Mouse (Mus musculus) activated CD4-positive, CD25-positive, alpha-beta regulatory T cell, adult 4 months (primary cell): ENCODE data around the gene Mcf2l. TPM values are rescaled to one million over a fixed set of nuclear protein-coding genes. Genes with fewer than 3 reads are reported as not detected.

ENCODE experiments used
- ATAC-seq: one replicate; pipeline ENCODE4 v1.8.0; 2017
- polyA plus RNA-seq, 2 experiments: library from polyadenylated mRNA; unstranded; fragments of 100-300 nt; shearing (Covaris generic); gene quantifications; one replicate each; pipeline ENCODE4 v1.2.1; 2017

Mcf2l gene
- polyA plus RNA-seq, 2 experiments from 2014 or later, result 0.40 TPM; not detected in 1

DNA sequence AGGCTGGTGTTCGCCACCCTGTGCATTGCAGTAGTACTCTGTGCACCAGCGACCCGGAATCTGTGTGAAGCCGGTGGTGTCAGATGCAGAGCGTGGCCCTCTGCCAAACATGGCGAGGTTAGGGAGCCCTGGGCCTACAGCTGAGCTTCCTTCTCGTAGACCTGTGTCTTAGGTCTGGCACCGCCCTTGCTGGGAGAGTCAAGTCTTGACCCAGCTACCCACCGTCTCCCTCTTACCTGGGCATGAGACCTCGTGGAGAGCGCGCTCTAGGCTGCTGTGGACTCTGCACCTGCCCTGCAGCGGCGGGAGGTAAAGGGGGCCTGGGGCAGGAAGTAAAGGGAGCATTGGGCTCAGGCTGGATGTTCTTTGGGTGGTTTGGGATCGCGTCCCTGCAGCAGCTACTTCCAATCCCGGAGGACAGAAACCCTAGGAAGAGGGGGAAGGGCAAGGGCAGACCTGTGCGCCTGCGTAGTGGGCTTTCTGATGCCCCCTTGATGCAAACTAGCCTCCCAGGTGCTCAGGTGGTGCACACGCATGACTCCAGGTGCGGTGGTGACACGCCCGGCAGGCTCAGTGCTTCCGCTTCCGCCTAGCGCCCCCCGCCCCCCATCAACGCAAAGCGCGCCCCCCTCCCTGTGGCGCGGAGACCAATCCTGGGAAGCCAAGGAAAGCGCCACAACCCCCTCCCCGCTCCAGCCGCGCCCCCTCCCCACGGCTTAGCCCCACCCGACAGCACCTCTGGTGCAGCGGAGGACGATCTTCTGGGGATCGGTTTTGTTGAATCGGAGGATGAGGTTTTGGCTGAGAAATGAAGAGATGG, 41.8 kb downstream of the Mcf2l start:
- ATAC-seq, result no peak

DNA sequence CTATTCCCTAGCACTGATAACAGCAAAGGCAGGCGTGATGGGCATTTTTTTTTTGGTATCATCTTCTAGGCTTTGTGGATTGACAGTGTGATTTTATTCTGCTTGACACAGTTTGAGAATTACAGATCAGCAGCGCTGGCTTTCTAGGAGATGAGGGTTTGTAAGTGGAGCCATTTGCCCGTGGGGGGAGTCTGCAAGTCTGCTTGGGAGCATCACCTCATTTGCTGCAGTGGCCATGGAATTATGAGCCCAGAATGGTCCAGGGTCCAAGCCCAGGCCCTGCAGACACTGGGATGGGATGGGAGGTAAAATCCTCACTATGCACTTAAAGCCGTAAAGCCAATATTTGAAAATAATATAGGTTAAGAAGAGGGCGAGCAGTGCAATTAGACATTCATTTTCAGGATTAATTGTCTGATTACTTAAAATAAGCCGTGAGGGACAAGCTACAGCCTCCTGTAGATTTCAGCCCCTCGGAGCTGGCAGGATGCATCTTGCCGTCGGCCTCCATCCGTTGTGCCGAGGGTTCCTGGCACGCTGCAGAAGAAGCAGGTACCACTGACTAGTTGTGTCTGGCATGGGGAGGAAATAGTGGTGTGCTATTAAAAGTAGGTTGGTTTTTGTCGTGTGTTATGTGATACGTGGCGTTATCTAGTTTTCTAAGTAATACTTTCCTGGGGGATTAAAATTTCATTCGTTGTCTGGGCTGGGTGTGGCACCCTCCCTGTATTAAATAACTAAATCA, 42.7 kb downstream of the Mcf2l start:
- ATAC-seq, result no peak

DNA sequence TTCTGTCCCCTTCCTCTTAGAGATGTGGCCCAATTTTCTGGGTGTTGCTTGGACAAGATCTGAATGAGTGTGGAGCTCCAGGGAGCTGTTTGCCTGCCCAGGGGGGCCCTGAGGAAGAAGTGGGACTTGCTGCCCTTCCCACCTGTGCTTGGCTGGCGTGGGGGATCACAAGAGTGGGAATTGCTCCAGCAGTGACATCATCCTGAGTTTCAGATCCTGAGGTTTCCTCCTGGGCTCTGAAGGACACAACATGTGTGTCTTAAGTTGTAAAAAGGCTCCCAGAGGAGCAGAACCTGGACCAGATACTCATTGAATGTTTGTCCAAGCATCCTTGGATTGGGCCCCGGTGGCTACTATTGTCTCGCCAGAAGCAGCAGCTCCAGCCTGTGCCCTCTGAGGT, 43.4 kb downstream of the Mcf2l start:
- no peak for ATAC-seq

DNA sequence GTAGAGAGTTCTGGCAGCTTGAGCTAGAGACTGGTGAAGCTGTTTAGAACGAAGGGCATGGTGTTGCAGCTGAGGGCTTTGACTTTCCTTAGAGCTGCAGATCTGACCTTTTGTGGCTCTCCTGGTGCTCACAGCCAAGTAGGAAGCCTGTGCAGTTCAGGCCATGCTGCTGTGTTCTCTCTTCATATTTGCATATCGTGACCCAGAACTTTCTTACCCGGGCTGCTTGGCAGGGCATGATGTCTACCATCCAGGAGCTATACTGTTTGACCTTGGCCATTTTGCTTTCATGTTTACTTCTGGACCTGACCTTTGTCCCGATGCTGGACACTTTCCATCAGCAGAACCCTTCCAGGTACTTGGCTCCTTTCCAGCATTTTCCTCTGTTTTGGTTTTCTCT, 44.2 kb downstream of the Mcf2l start:
- no peak for ATAC-seq

DNA sequence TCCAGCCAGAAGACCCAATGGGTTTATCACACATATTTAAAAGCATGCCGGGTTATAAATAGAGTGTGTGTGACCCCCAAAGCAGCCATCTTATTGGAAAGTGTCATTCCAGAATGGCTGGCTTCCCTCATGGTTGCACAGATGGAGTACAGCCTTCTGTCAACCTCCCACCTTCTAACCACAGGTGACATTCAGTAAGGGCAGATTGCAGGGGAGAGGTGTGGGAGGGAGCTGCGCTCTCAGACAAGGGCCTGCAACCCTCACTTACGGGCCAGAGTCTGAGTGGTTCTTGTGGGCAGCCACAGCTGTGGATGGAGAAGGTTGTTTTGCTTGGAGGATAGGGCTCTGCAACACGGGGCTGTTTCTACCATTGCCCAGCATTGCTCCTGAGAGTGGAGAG, 47.0 kb downstream of the Mcf2l start:
- no peak for ATAC-seq

DNA sequence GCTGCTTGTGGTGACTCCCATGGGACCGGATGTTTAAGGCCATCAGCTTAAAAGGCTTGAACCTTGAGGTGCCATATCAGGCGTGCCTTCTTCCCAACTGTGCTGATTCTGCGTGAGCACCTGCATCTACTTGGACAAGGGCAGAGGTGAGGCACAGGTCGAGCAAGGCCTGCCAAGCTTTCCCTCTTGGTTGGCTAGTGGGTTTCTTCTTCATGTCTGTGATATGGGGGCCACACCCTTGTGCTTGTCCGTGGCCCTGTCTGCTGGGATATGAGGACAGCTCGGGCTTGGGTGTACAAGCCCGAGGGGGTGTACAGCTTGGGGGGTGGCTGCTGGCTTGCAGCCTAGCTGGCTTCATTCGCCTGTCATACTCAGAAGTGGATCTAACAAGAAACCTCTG, 51.4 kb downstream of the Mcf2l start:
- ATAC-seq, result no peak

DNA sequence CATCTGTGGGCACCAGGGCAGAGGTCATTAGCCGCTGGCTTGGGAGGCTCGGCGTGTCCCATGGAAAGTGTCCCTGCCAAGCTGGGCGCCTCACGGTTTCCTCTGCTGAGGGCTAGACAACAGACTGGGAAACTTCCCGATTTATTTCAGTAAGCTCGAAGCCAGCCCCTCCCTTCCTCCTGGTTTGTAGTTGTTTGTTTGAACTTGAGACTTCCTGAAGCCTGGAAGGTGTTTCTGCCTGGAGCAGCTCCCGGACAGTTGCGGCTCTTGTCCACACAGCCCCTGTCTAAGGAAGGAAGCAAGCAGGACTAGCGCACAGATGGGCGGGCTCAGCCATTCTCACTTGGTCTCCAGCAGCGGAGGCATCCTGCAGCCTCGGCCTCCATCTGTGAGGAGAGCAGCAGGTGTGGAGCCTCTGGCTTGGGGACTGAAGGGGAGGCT, 52.4 kb downstream of the Mcf2l start:
- ATAC-seq, result no peak

DNA sequence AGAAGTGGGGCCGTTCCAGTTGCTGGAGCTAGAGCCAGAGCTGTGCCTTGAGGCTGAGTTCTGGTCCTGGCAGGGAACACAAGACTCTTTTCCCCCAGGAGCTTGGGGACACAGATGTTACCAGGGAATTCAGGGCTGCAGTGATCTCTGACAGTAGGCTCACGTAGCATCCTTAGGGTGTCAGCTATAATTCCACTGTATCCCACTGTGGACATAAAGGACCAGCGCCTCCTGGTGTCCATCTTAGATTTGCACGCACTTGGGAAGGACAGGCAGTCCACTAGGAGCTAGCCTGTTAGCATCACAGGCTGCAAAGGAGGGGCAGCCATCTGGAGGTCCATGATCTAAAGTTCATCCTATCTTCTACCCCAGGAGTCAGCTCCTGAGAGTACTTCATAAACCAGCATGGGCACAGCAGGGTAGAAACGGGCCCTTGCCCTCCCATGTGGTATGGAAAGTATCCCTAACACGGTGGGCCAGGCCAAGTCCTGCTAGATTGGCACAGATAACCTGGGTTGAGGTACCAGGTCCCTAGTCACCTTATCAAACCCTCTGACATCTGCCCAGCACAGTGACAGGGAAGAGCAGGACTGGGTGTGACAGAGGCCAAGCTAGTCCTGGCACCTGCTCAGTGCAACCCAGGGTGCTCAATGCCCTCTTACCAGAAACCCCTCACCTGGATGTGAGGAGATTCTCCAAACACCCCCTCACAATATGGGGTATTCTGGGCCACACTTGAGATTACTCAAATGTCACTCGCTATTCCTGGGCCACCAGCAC, 53.8 kb downstream of the Mcf2l start:
- no peak for ATAC-seq

DNA sequence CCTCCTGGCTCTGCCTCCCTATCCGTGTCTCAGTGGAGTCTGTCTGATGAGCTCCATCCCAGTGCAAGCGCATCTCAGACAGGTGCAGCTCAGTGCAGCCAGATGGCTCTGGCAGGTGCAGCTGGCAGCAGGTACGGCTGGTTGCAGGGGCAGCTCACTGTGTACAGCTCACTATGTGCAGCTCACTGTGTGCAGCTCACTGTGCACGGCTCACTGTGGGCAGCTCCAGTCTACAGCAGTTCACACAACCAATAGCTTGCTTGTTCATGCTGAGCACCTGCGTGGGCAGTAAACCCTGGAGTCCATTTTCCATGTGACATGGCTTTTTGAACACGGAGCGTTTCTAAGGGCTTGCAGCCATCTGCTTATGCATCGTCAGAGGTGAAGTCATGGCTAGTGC, 54.4 kb downstream of the Mcf2l start:
- ATAC-seq, result no peak

DNA sequence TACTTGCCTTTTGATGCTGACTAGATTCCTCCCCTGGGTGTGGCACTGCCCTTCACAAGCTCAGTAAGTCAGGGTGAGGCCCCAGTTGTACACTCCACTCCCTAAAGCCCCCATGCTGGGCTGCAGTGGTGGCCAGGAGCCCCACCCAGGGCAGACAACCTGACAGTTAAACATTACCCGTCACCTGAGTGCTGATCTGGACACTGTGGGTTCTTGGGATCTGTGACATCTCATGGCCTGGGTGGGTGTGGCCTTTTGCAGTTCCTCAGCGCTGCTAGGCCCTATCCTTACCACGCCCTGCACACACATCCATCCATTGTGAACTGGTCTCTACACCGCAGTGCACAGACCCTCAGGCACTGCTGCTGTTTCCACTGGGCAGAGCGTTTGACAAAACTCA, 55.3 kb downstream of the Mcf2l start:
- ATAC-seq, result no peak

DNA sequence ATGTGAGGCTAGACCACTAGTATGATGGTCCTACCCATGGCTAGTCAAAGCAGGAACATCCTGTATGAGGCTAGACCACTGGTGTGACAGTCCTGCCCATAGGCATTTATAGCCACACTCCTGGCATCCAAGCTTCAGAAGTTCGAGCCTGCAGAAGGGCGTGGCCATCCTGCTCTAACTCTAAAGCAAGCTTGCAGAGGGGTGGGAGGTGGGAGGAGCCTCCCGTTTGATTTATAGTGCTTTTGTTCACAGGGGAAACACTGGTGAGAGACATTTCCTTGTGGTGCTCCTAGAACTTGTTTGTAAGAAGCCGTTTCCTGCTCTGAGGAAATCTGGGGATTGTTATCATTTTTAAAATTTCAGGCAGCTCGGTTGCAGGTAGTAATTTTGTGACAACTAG, 56.7 kb downstream of the Mcf2l start:
- ATAC-seq, result no peak

DNA sequence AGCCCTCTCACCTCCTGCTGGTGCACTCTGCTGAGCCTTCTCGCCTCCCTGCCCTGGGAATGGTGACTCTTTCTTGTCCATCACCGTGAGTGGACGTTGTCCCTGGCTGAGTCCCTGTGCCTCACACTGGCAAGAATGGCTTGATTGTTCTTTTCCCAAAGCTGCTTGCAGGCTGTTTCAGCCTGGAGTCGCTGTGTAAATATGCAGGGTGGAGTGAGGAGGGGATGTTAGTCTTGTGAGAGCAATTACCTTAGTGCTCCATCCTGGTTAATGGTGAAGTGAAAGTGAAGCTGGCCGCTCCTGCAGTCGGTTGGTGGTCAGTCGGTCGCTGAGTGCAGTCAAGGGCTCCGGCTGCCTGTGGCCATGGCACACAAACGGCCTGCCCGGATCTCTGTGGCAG, 57.8 kb downstream of the Mcf2l start:
- ATAC-seq, result no peak

DNA sequence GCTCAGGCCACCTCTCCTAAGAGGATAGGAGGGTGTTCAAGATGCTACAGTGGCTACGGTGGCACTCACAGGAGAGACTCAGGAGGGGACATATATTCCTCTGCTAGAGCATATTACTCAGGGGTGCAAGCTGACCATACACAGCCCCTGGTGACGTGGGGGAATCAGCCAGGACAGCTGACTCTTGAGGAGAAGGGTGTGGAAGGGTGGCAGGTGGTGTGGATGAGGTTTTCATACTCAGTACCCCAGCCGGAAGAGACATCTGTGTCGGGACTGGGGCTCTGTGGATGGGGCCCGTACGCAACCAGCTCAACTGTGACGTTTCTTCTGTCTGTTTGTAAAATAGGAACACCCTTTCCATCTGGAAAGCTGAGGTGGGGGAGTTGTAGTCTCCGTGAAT, 58.9 kb downstream of the Mcf2l start:
- ATAC-seq, result no peak

DNA sequence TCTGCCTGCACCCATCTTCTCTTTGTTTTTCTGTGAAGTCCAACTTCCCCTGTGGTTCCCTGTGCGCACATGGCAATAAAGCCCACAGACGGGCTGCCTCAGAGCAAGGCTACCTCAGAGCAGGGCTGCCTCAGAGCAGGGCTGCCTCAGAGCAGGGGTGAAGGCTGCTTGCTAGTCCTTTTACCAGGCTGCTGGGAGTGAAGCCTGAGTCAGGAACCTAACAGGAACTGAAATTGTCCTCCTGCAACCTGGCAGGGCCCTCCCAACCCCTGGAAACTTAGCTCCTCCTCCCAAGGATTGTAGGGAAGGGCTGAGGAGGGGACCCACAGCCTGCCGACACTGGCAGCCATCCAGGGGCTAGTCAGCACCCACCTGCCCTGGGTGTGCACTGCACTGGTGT, 60.2 kb downstream of the Mcf2l start:
- no peak for ATAC-seq

DNA sequence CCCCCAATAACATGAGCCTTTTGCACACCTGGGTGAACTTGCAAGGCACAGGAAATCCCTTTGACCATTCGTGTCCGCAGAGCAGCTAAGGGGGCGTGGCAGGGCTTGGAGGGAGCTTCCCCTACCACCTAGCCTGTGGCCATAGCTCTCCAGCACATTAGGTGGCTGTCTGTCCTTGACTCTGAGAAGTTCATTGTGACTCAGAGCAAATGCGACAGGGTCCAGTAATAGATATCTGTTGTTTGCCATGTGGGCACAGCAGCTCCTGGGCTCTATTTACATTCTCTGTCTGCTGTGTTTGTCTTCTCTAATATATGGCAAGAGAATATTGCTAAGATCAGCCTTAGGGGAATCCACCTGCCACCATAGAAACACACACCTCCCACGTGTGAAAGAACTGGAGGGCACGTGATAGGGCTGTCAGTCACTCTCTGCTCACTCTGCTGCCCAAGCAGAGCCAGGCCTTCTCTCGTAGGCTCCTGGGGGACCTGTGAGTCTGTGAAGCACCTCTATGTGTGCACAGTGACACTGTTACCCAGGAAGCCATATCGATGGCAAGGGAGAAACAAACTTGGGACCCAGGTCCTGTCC, 60.9 kb downstream of the Mcf2l start:
- no peak for ATAC-seq

DNA sequence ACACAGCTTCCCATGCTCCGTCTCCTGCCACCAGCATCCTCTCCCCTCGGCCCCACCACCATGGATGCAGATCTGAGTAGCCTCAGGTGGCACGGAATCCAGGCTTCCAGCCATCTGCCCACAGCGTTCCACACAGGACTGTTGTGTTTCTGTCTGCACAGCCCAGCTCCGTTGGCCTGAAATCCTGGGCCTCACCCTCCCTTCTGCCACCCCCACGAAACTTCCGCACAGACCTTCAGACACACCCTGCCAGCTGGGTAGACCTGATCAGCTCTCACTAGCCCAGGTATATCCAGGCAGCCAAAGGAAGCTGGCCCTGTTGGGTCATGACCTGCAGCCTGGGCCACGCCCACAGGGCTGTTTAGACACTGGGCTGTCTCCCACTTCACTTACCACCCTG, 66.9 kb downstream of the Mcf2l start:
- ATAC-seq, result no peak

DNA sequence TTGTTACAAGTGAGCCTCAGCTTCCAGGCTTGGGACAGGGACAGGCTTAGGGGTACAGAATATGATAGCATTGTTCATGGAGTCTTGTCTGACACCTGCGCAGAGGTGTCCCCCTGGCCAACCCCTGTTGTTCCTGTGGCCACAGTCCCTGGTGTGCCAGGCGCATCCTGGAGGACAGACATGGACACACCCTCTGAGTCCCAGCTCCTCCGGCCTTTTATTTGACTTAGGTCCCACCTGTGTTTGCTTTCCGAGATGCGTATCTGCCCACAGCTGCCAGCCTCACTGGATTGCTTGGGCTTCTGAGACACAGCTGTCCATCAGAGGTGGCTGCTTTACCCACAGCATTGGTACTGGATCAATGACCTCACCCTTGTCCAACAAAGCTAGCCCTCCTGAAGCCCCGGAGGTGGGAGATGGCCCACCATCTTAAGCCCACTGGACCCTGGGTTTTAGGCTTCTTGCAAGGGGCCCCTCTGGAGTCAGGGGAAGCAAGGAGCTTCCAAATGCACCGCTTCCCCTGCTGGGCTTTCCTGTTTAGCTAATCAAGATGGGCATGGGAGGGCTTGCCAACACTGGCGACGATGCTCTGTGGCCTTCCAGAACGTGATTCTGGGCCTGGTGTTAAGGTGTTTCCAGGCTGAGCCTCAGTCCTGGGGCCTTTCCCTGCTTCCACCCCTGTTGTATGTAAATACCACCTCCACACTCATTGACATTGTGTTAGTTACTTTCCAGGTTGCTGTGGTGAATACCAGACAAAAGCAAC, 67.7 kb downstream of the Mcf2l start:
- no peak for ATAC-seq

DNA sequence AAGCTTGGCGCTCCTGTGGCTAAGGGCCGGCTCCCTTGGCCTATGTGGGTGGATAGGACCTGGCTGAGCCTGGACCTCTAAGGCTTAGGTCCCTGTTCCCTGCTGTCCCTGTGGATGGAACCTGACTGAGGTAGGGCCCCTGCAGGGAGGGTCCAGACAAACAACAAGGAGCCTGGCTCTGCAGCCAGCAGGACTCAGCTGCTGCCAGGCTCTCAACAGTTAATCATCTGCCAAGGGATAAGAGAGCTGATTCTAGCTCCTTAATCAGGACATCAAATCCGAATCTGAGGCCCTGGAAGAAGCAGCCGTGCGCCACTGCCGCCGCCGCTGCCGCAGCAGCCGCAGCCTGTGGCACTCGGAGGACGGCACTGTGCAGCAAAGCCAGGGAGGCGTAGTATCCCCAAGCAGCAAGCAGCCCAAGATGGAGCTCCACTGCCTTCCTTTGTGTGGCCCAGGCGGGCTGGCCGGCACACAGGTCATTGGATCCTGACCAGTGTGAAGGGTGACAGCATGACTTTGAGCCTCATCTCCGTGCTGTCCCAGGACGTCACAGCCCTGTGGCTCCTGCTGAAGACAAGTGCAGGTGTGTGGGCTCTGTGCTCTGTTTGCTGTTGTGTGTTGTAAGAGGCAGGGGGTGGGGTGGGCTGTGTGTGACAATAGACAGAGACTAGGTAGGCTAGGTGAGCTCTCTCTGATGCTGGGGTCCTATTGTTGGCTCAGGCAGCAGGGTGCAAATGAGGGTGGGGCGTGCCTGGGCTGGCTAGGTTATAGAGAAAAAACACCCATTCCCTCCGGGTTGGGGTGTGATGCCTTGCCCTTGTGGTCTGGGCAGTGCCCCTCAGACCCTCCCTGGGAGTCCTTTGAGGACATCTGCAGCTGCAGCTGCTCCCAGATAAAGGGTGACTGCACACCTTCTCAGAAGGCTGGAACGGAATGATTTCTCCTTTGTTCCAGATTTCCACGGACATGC, 74.3 kb downstream of the Mcf2l start:
- ATAC-seq, result no peak

DNA sequence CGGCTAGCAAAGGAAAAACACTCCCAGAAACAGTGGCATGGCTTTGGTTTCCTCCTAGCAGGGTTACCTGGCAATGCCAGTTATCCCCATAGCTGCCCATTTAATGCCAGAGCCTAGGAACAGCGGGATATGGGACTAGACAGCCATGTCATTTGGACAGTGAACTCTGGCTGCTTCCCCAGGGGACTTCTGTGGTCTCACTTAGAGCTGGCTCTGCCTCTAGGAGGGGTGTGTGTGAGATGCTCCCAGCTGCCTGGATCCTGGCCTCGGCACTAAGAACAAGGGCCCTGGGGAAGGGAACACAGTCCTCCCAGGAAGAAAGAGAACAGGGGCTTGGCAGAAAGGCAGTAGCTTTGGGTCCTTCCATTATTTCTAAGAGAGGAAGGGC, 75.0 kb downstream of the Mcf2l start:
- ATAC-seq, result no peak

DNA sequence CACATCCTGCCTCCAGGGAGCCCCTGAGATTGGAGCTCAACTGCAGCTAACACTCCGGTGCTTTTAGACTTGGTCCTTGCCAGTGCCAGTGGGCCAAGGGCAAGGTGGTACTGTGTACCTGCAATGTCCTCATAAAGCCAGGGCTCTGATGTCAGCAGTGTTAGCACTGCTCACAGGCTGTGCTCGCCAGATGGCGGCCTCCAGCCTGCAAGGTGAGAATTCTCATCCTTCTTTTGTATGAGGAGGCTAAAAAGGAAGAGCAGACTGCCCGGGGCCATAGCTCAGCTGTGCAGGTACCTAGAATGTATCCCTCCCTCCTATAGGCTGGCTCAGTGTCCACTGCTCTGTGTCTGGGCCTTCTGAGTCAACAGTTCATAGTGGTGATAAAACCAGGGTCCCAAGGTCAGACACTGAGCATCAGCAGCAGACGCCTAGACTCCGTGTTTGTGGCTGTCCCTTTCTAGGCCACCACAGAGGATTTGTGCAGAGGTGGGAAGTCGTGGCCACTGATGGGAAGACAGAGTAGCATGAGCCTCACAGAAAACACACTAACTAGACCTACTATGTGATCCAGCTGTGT, 77.5 kb downstream of the Mcf2l start:
- ATAC-seq, result no peak

DNA sequence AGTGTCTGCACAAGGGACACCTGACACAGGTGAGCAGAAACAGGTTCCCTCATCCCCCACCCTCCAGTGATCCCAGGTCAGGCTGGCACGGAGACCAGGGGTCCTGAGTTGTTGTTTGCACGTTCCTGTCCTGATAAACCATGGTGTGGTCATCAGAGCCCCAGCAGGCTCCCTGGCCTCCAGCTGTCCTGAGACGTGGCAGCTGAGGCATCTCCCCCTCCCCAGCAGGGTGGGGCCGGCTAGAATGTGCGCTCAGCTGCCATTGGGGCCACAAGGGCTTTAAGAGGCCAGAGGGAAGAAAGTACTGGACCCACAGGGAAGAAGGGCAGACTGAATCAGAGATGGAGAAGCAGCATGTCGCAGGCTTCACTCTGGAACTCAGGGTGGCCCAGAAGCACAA, 79.1 kb downstream of the Mcf2l start:
- ATAC-seq, result no peak
